Mouse (Mus musculus) intestine, embryonic 15.5 days (tissue): ENCODE measurements around the gene Tmem102. TPM values are rescaled to one million over a fixed set of nuclear protein-coding genes. Genes with fewer than 3 reads are reported as not detected.

Experiments
- ATAC-seq: fragments of 200-750 bp; cut with Nextera tagmentation; 2 replicates; pipeline ENCODE4 v1.8.0; 2017; ENCODE audit warnings: moderate TSS enrichment, moderate library complexity
- H3K27ac ChIP-seq: fragments of 300-500 bp; sonication (generic); 2 replicates; pipeline ENCODE4 v1.5.1; 2015; ENCODE audit warnings: mild to moderate bottlenecking, inconsistent platforms
- H3K27me3 ChIP-seq: fragments of 300-500 bp; sonication (generic); replicated peaks from 2 replicates; pipeline ENCODE4 v1.6.1; 2015; ENCODE audit warnings: inconsistent platforms
- H3K36me3 ChIP-seq: fragments of 300-500 bp; sonication (generic); 2 replicates; pipeline ENCODE4 v1.6.1; 2015; ENCODE audit warnings: inconsistent platforms
- H3K4me1 ChIP-seq: fragments of 300-500 bp; sonication (generic); replicated peaks from 2 replicates; pipeline ENCODE4 v1.6.1; 2015; ENCODE audit warnings: inconsistent platforms
- H3K4me2 ChIP-seq: fragments of 300-500 bp; sonication (generic); replicated peaks from 2 replicates; pipeline ENCODE4 v1.6.1; 2015; ENCODE audit warnings: mild to moderate bottlenecking, inconsistent platforms
- H3K4me3 ChIP-seq: fragments of 300-500 bp; sonication (generic); replicated peaks from 2 replicates; pipeline ENCODE4 v1.5.1; 2015; ENCODE audit warnings: inconsistent platforms
- H3K9ac ChIP-seq: fragments of 300-500 bp; sonication (generic); 2 replicates; pipeline ENCODE4 v1.6.1; 2015; ENCODE audit warnings: inconsistent platforms
- H3K9me3 ChIP-seq: fragments of 300-500 bp; sonication (generic); 2 replicates; pipeline ENCODE4 v1.6.1; 2016; ENCODE audit warnings: inconsistent platforms
- WGBS: fragments of 180-500 bp; shearing (Covaris S2); methylation state at CpG from one replicate; pipeline ENCODE4 v1.1.7; 2015; 5-methylcytosine and 5-hydroxymethylcytosine counted together
- polyA plus RNA-seq: library from polyadenylated mRNA; unstranded; fragments of >200 nt; fragmentation: Nextera tagmentation; extraction: Ambion mirVana; gene quantifications from 2 replicates; pipeline ENCODE4 v1.2.1, GENCODE M21; 2015

The Tmem102 gene
- polyA plus RNA-seq, 1 experiment from 2014 or later = 31.4 TPM

- H3K36me3 ChIP-seq = no peaks in the 10 kb centered on the region
- no peaks in the 10 kb centered on the region for H3K9me3 ChIP-seq
- H3K9ac ChIP-seq = no peak overlapping the region
- ATAC-seq = no peak
- no peak overlapping the region for H3K27ac ChIP-seq
- no peak overlapping the region for H3K4me2 ChIP-seq
- H3K4me1 ChIP-seq = no peaks in the 10 kb centered on the region
- WGBS = 68% methylated on average over 26 of the region's 26 CpGs
- H3K4me3 ChIP-seq = no peak overlapping the region
- no peaks in the 10 kb centered on the region for H3K27me3 ChIP-seq
Observed at GRCm38 (mm10) chr11:69777504-69778257, 27.7 kb downstream of the Tmem102 start.

GRCm38 (mm10) chr11:69776488-69776887, 28.9 kb downstream of the Tmem102 start:
- no peaks in the 10 kb centered on the region for H3K27me3 ChIP-seq
- H3K36me3 ChIP-seq = no peaks in the 10 kb centered on the region
- H3K27ac ChIP-seq = no peak overlapping the region
- H3K9me3 ChIP-seq = no peaks in the 10 kb centered on the region
- ATAC-seq = no peak
- WGBS = 80% methylated on average over 20 of the region's 20 CpGs
- no peak overlapping the region for H3K4me2 ChIP-seq
- no peak overlapping the region for H3K9ac ChIP-seq
- H3K4me3 ChIP-seq = no peak overlapping the region
- H3K4me1 ChIP-seq = no peaks in the 10 kb centered on the region

- no peak for ATAC-seq
- Histone ChIP-seq H3K4me3 (no peak overlapping the region), H3K4me2 (no peak overlapping the region), H3K36me3 (no peaks in the 10 kb centered on the region), H3K9ac (no peak overlapping the region), H3K27me3 (no peaks in the 10 kb centered on the region), H3K4me1 (no peaks in the 10 kb centered on the region), H3K27ac (no peak overlapping the region), H3K9me3 (no peaks in the 10 kb centered on the region)
- 68% methylated on average over 10 of the region's 10 CpGs for WGBS
Observed at GRCm38 (mm10) chr11:69775716-69776115, 29.7 kb downstream of the Tmem102 start.

- Histone ChIP-seq H3K27ac (no peak overlapping the region), H3K4me1 (no peaks in the 10 kb centered on the region), H3K27me3 (no peaks in the 10 kb centered on the region), H3K9ac (no peak overlapping the region), H3K4me3 (no peak overlapping the region), H3K9me3 (no peaks in the 10 kb centered on the region), H3K4me2 (no peak overlapping the region), H3K36me3 (no peaks in the 10 kb centered on the region)
- ATAC-seq = no peak
- 65% methylated on average over 5 of the region's 5 CpGs for WGBS
Observed at GRCm38 (mm10) chr11:69774961-69775360, 30.5 kb downstream of the Tmem102 start.

GRCm38 (mm10) chr11:69767625-69767909, 37.9 kb downstream of the Tmem102 start:
- Histone ChIP-seq H3K27ac (no peak overlapping the region), H3K36me3 (no peaks in the 10 kb centered on the region), H3K9me3 (no peaks in the 10 kb centered on the region), H3K9ac (no peak overlapping the region; the same call in 1 of the 2 replicates), H3K27me3 (no peaks in the 10 kb centered on the region), H3K4me1 (peaks cover 21% of the 10 kb centered on the region), H3K4me3 (no peak overlapping the region), H3K4me2 (peak overlapping the region; percentile 81)
- 51% methylated on average over 4 of the region's 4 CpGs for WGBS
- ATAC-seq = no peak

- WGBS = 61% methylated on average over 13 of the region's 13 CpGs
- Histone ChIP-seq H3K9me3 (no peaks in the 10 kb centered on the region), H3K4me1 (peaks cover 21% of the 10 kb centered on the region), H3K27ac (peak overlapping the region; percentile 90; the same call in 1 of the 2 replicates), H3K4me3 (peak overlapping the region; percentile 95), H3K36me3 (no peaks in the 10 kb centered on the region), H3K27me3 (no peaks in the 10 kb centered on the region), H3K4me2 (peak overlapping the region; percentile 81), H3K9ac (peak overlapping the region; percentile 93; the same call in 1 of the 2 replicates)
- no peak for ATAC-seq
Observed at GRCm38 (mm10) chr11:69766872-69767624, 38.4 kb downstream of the Tmem102 start.

GRCm38 (mm10) chr11:69766126-69766609, 39.3 kb downstream of the Tmem102 start:
- H3K27ac ChIP-seq = peak overlapping the region; percentile 90
- peak overlapping the region; percentile 81 for H3K4me2 ChIP-seq
- H3K4me1 ChIP-seq = peaks cover 21% of the 10 kb centered on the region
- peak overlapping the region; percentile 93 for H3K9ac ChIP-seq
- H3K27me3 ChIP-seq = no peaks in the 10 kb centered on the region
- ATAC-seq = peak; percentile 88
- H3K4me3 ChIP-seq = peak overlapping the region; percentile 95
- no peaks in the 10 kb centered on the region for H3K9me3 ChIP-seq
- WGBS = 0% methylated on average over 37 of the region's 37 CpGs
- H3K36me3 ChIP-seq = no peaks in the 10 kb centered on the region

GRCm38 (mm10) chr11:69765221-69766125, 40.0 kb downstream of the Tmem102 start, which contains the start of gene Zbtb4:
Gene Zbtb4, plus strand, starts transcription at chr11:69765912.
- WGBS = 18% methylated on average over 39 of the region's 55 CpGs
- H3K9me3 ChIP-seq = no peaks in the 10 kb centered on the region
- H3K4me1 ChIP-seq = peaks cover 24% of the 10 kb centered on the region
- peak within 1 kb of the TSS; percentile 93 for H3K9ac ChIP-seq
- H3K4me2 ChIP-seq = peak within 1 kb of the TSS; percentile 81
- H3K27ac ChIP-seq = peak within 1 kb of the TSS; percentile 90
- peak; percentile 72 for ATAC-seq
- H3K27me3 ChIP-seq = no peaks in the 10 kb centered on the region
- peak within 1 kb of the TSS; percentile 95 for H3K4me3 ChIP-seq
- H3K36me3 ChIP-seq = no peaks in the 10 kb centered on the region

GRCm38 (mm10) chr11:69763551-69763950, 41.9 kb downstream of the Tmem102 start:
- Histone ChIP-seq H3K4me3 (no peak overlapping the region), H3K27ac (no peak overlapping the region), H3K4me1 (peaks cover 34% of the 10 kb centered on the region), H3K4me2 (no peak overlapping the region), H3K9me3 (no peaks in the 10 kb centered on the region), H3K27me3 (no peaks in the 10 kb centered on the region), H3K36me3 (no peaks in the 10 kb centered on the region), H3K9ac (no peak overlapping the region)
- WGBS = 74% methylated on average over 7 of the region's 7 CpGs
- no peak for ATAC-seq

- 58% methylated on average over 1 of the region's 1 CpGs for WGBS
- H3K36me3 ChIP-seq = no peaks in the 10 kb centered on the region
- no peaks in the 10 kb centered on the region for H3K27me3 ChIP-seq
- no peaks in the 10 kb centered on the region for H3K9me3 ChIP-seq
- H3K4me3 ChIP-seq = no peak within 1 kb of the TSS
- no peak within 1 kb of the TSS for H3K4me2 ChIP-seq
- no peak for ATAC-seq
- H3K4me1 ChIP-seq = peaks cover 30% of the 10 kb centered on the region
- no peak within 1 kb of the TSS for H3K9ac ChIP-seq
- H3K27ac ChIP-seq = no peak within 1 kb of the TSS
Observed at GRCm38 (mm10) chr11:69761868-69762267, 43.6 kb downstream of the Tmem102 start, which contains the start of gene Slc35g3. Gene Slc35g3, minus strand, starts transcription at chr11:69761968.

GRCm38 (mm10) chr11:69760901-69761200, 44.6 kb downstream of the Tmem102 start:
- ATAC-seq = no peak
- no peak overlapping the region for H3K9ac ChIP-seq

More at GRCm38 (mm10) chr11:69760901-69761200, 44.6 kb downstream of the Tmem102 start:
- WGBS = 91% methylated on average over 7 of the region's 7 CpGs
- Histone ChIP-seq H3K4me3 (no peak overlapping the region), H3K9me3 (no peaks in the 10 kb centered on the region), H3K4me2 (no peak overlapping the region), H3K36me3 (no peaks in the 10 kb centered on the region), H3K27me3 (no peaks in the 10 kb centered on the region), H3K4me1 (peaks cover 29% of the 10 kb centered on the region), H3K27ac (no peak overlapping the region)
